Mouse (Mus musculus): ENCODE results near the gene Coro1b. TPM values are rescaled to one million over a fixed set of nuclear protein-coding genes. Genes with fewer than 3 reads are reported as not detected.

The Coro1b gene
- polyA plus RNA-seq (2017; shearing (Covaris generic)), result 100 to 1,000 TPM; 373 to 413 TPM

GRCm38 (mm10) chr19:4148491-4148806 lies at the start of gene Coro1b:
TSS of gene Coro1b (plus strand) at chr19:4148619.

GRCm38 (mm10) chr19:4099837-4100717 lies 48.3 kb upstream of the Coro1b start, which contains the start of gene Pitpnm1:
TSS of gene Pitpnm1 (plus strand) at chr19:4099998.

GRCm38 (mm10) chr19:4125741-4126696 lies 22.4 kb upstream of the Coro1b start, which contains the start of gene Aip:
TSS of gene Aip (minus strand) at chr19:4125858.

GRCm38 (mm10) chr19:4139446-4139845 lies 9.0 kb upstream of the Coro1b start, which contains the start of gene Gpr152:
TSS of gene Gpr152 (plus strand) at chr19:4139787.

GRCm38 (mm10) chr19:4143759-4144268 lies 4.6 kb upstream of the Coro1b start, which contains the start of gene Cabp4:
TSS of gene Cabp4 (minus strand) at chr19:4144033.

GRCm38 (mm10) chr19:4153232-4153654 lies 4.8 kb downstream of the Coro1b start, which contains the start of gene Ptprcap:
TSS of gene Ptprcap (plus strand) at chr19:4153604.

GRCm38 (mm10) chr19:4162646-4163542 lies 14.5 kb downstream of the Coro1b start, which contains the start of gene Rps6kb2:
TSS of gene Rps6kb2 (minus strand) at chr19:4163354.

GRCm38 (mm10) chr19:4175368-4175947 lies 27.0 kb downstream of the Coro1b start, which contains the start of gene Carns1:
TSS of gene Carns1 (minus strand) at chr19:4175479.

GRCm38 (mm10) chr19:4190831-4191334 lies 42.5 kb downstream of the Coro1b start, which contains the start of gene Tbc1d10c:
TSS of gene Tbc1d10c (minus strand) at chr19:4191284.

GRCm38 (mm10) chr19:4191528-4192250 lies 43.3 kb downstream of the Coro1b start, which contains the start of gene Ppp1ca:
TSS of gene Ppp1ca (plus strand) at chr19:4192065.

GRCm38 (mm10) chr19:4201291-4201909 lies 53.0 kb downstream of the Coro1b start, which contains the start of gene Rad9a:
TSS of gene Rad9a (minus strand) at chr19:4201662.

Other genes starting within 250 kb of the Coro1b start
- gene Tcirg1, start 241.5 kb upstream of the Coro1b start, polyA plus RNA-seq (2017; shearing (Covaris generic)), result 10 to 100 TPM; 69.0 to 87.5 TPM
- gene Ndufs8, start 235.8 kb upstream of the Coro1b start, polyA plus RNA-seq (2017; shearing (Covaris generic)), result 100 to 1,000 TPM; 135 to 181 TPM
- under 1 TPM; 0.34 to 0.40 TPM for gene Aldh3b1, start 218.8 kb upstream of the Coro1b start, polyA plus RNA-seq (2017; shearing (Covaris generic))
- 10 to 100 TPM; 45.3 to 51.4 TPM for gene Unc93b1, start 213.4 kb upstream of the Coro1b start, polyA plus RNA-seq (2017; shearing (Covaris generic))
- under 1 TPM; 0.24 to 0.86 TPM for gene Aldh3b3, start 190.0 kb upstream of the Coro1b start, polyA plus RNA-seq (2017; shearing (Covaris generic))
- under 1 TPM in 1 of 2 experiments, not detected in 1; 0.20 TPM for gene Aldh3b2, start 176.3 kb upstream of the Coro1b start, polyA plus RNA-seq (2017; shearing (Covaris generic))
- gene Acy3, start 162.0 kb upstream of the Coro1b start, polyA plus RNA-seq (2017; shearing (Covaris generic)), result under 1 TPM in 1 of 2 experiments, not detected in 1; 0.36 TPM
- gene Tbx10, start 155.9 kb upstream of the Coro1b start, polyA plus RNA-seq (2017; shearing (Covaris generic)), result 1 to 10 TPM in 1 of 2 experiments, not detected in 1; 1.2 TPM
- 10 to 100 TPM; 14.8 to 15.3 TPM for gene Nudt8, start 148.0 kb upstream of the Coro1b start, polyA plus RNA-seq (2017; shearing (Covaris generic))
- gene Gm49405, start 148.0 kb upstream of the Coro1b start, polyA plus RNA-seq (2017; shearing (Covaris generic)), result 1 to 10 TPM; 1.2 to 4.0 TPM
- 1 to 10 TPM in 1 of 2 experiments, under 1 TPM in 1; 0.68 to 4.7 TPM for gene Doc2g, start 145.3 kb upstream of the Coro1b start, polyA plus RNA-seq (2017; shearing (Covaris generic))
- gene Ndufv1, start 135.8 kb upstream of the Coro1b start, polyA plus RNA-seq (2017; shearing (Covaris generic)), result 100 to 1,000 TPM; 152 to 159 TPM
- 100 to 1,000 TPM; 537 to 539 TPM for gene Gstp1, start 110.6 kb upstream of the Coro1b start, polyA plus RNA-seq (2017; shearing (Covaris generic))
- 10 to 100 TPM in 1 of 2 experiments, 1 to 10 TPM in 1; 3.0 to 16.9 TPM for gene Gstp2, start 102.6 kb upstream of the Coro1b start, polyA plus RNA-seq (2017; shearing (Covaris generic))
- gene Gstp3, start 89.0 kb upstream of the Coro1b start, polyA plus RNA-seq (2017; shearing (Covaris generic)), result 100 to 1,000 TPM in 1 of 2 experiments, 10 to 100 TPM in 1; 94.0 to 111 TPM
- not detected for gene Cabp2, start 67.0 kb upstream of the Coro1b start, polyA plus RNA-seq (2017; shearing (Covaris generic))
- 100 to 1,000 TPM; 834 to 888 TPM for gene Cdk2ap2, start 51.4 kb upstream of the Coro1b start, polyA plus RNA-seq (2017; shearing (Covaris generic))
- 100 to 1,000 TPM; 344 to 350 TPM for gene Pitpnm1, start 48.6 kb upstream of the Coro1b start, polyA plus RNA-seq (2017; shearing (Covaris generic))
- 100 to 1,000 TPM; 182 to 196 TPM for gene Aip, start 22.8 kb upstream of the Coro1b start, polyA plus RNA-seq (2017; shearing (Covaris generic))
- gene Gpr152, start 8.8 kb upstream of the Coro1b start, polyA plus RNA-seq (2017; shearing (Covaris generic)), result 1 to 10 TPM in 1 of 2 experiments, under 1 TPM in 1; 0.18 to 1.7 TPM
- gene Cabp4, start 4.6 kb upstream of the Coro1b start, polyA plus RNA-seq (2017; shearing (Covaris generic)), result under 1 TPM; 0.38 to 0.82 TPM
- gene Ptprcap, start 5.0 kb downstream of the Coro1b start, polyA plus RNA-seq (2017; shearing (Covaris generic)), result 1,000 to 10,000 TPM; 1,211 to 1,532 TPM
- gene Rps6kb2, start 14.7 kb downstream of the Coro1b start, polyA plus RNA-seq (2017; shearing (Covaris generic)), result 10 to 100 TPM; 46.4 to 51.4 TPM
- gene Carns1, start 26.9 kb downstream of the Coro1b start, polyA plus RNA-seq (2017; shearing (Covaris generic)), result 10 to 100 TPM; 19.4 to 27.5 TPM
- 100 to 1,000 TPM; 738 to 929 TPM for gene Tbc1d10c, start 42.7 kb downstream of the Coro1b start, polyA plus RNA-seq (2017; shearing (Covaris generic))
- gene Ppp1ca, start 43.4 kb downstream of the Coro1b start, polyA plus RNA-seq (2017; shearing (Covaris generic)), result 1,000 to 10,000 TPM; 1,029 to 1,265 TPM
- 100 to 1,000 TPM in 1 of 2 experiments, 10 to 100 TPM in 1; 59.1 to 116 TPM for gene Rad9a, start 53.0 kb downstream of the Coro1b start, polyA plus RNA-seq (2017; shearing (Covaris generic))
- gene Clcf1, start 65.6 kb downstream of the Coro1b start, polyA plus RNA-seq (2017; shearing (Covaris generic)), result 10 to 100 TPM; 27.4 to 50.0 TPM
- gene AC109138.7, start 65.7 kb downstream of the Coro1b start, polyA plus RNA-seq (2017; shearing (Covaris generic)), result not detected
- gene Pold4, start 83.3 kb downstream of the Coro1b start, polyA plus RNA-seq (2017; shearing (Covaris generic)), result 100 to 1,000 TPM; 107 to 109 TPM
- gene Ssh3, start 120.6 kb downstream of the Coro1b start, polyA plus RNA-seq (2017; shearing (Covaris generic)), result under 1 TPM; 0.23 to 0.65 TPM
- 1 to 10 TPM; 5.6 to 7.5 TPM for gene Ankrd13d, start 134.5 kb downstream of the Coro1b start, polyA plus RNA-seq (2017; shearing (Covaris generic))
- 100 to 1,000 TPM; 240 to 286 TPM for gene Grk2, start 157.6 kb downstream of the Coro1b start, polyA plus RNA-seq (2017; shearing (Covaris generic))
- gene Kdm2a, start 249.7 kb downstream of the Coro1b start, polyA plus RNA-seq (2017; shearing (Covaris generic)), result 10 to 100 TPM; 66.7 to 84.1 TPM

All from inflammation-experienced regulatory T-cells (primary cell).